Mouse (Mus musculus): ENCODE results near the gene Rcor1. TPM values are rescaled to one million over a fixed set of nuclear protein-coding genes. Genes with fewer than 3 reads are reported as not detected.

The Rcor1 gene
- polyA plus RNA-seq, 1 experiment = 14.6 TPM

GRCm38 (mm10) chr12:110998092-110998491 is 41.1 kb upstream of the Rcor1 start:
- Histone ChIP-seq H3K4me3 (replicated peaks; ENCODE audit: control insufficient read depth, low read depth, low read length) (no peak overlapping the region), H3K4me1 (ENCODE audit: control insufficient read depth, insufficient read depth, low read length) (no peaks in the 10 kb centered on the region; the same call in 1 of the 2 replicates), H3K27ac (ENCODE audit: control insufficient read depth, insufficient read depth, low read depth, low read length, poor library complexity) (no peak overlapping the region)
- WGBS = 97% methylated on average over 11 of the region's 11 CpGs
- no peak for TF ChIP-seq CTCF (IDR thresholded peaks at IDR 0.05; ENCODE audit: control insufficient read depth, insufficient read depth, low read length)
- TF ChIP-seq POLR2A (IDR thresholded peaks at IDR 0.05; ENCODE audit: borderline replicate concordance, control insufficient read depth, low read depth, low read length) = no peak

- no peak overlapping the region for H3K4me3 ChIP-seq (replicated peaks; ENCODE audit: control insufficient read depth, low read depth, low read length)
- peaks cover 6% of the 10 kb centered on the region for H3K4me1 ChIP-seq (ENCODE audit: control insufficient read depth, insufficient read depth, low read length)
- TF ChIP-seq CTCF (IDR thresholded peaks at IDR 0.05; ENCODE audit: control insufficient read depth, insufficient read depth, low read length) (no peak), POLR2A (IDR thresholded peaks at IDR 0.05; ENCODE audit: borderline replicate concordance, control insufficient read depth, low read depth, low read length) (no peak)
- no peak overlapping the region for H3K27ac ChIP-seq (ENCODE audit: control insufficient read depth, insufficient read depth, low read depth, low read length, poor library complexity)
- whole genome bisulfite sequencing = 65% methylated on average over 2 of the region's 2 CpGs
These were observed 39.3 kb upstream of the Rcor1 start for GRCm38 (mm10) chr12:110999820-111000219.

- TF ChIP-seq POLR2A (IDR thresholded peaks at IDR 0.05; ENCODE audit: borderline replicate concordance, control insufficient read depth, low read depth, low read length) = no peak
- H3K4me1 ChIP-seq (ENCODE audit: control insufficient read depth, insufficient read depth, low read length) = peaks cover 6% of the 10 kb centered on the region
- WGBS = 95% methylated on average over 7 of the region's 7 CpGs
These were observed 38.2 kb upstream of the Rcor1 start for GRCm38 (mm10) chr12:111000956-111001355.

GRCm38 (mm10) chr12:111004142-111004541 is 35.0 kb upstream of the Rcor1 start:
- Histone ChIP-seq H3K4me3 (replicated peaks; ENCODE audit: control insufficient read depth, low read depth, low read length) (no peak overlapping the region), H3K27ac (ENCODE audit: control insufficient read depth, insufficient read depth, low read depth, low read length, poor library complexity) (peak overlapping the region; percentile 70), H3K4me1 (ENCODE audit: control insufficient read depth, insufficient read depth, low read length) (peaks cover 16% of the 10 kb centered on the region)
- 46% methylated on average over 9 of the region's 9 CpGs for WGBS
- TF ChIP-seq POLR2A (IDR thresholded peaks at IDR 0.05; ENCODE audit: borderline replicate concordance, control insufficient read depth, low read depth, low read length) (no peak), CTCF (IDR thresholded peaks at IDR 0.05; ENCODE audit: control insufficient read depth, insufficient read depth, low read length) (no peak)

More at GRCm38 (mm10) chr12:111000956-111001355, 38.2 kb upstream of the Rcor1 start:
- Histone ChIP-seq H3K4me3 (replicated peaks; ENCODE audit: control insufficient read depth, low read depth, low read length) (no peak overlapping the region), H3K27ac (ENCODE audit: control insufficient read depth, insufficient read depth, low read depth, low read length, poor library complexity) (no peak overlapping the region)

- H3K4me1 ChIP-seq (ENCODE audit: control insufficient read depth, insufficient read depth, low read length) = peaks cover 17% of the 10 kb centered on the region
- WGBS = 76% methylated on average over 6 of the region's 6 CpGs
These were observed 33.3 kb upstream of the Rcor1 start for GRCm38 (mm10) chr12:111005803-111006202.

GRCm38 (mm10) chr12:111006339-111006738 is 32.8 kb upstream of the Rcor1 start:
- no peak for TF ChIP-seq CTCF (IDR thresholded peaks at IDR 0.05; ENCODE audit: control insufficient read depth, insufficient read depth, low read length)
- TF ChIP-seq POLR2A (IDR thresholded peaks at IDR 0.05; ENCODE audit: borderline replicate concordance, control insufficient read depth, low read depth, low read length) = no peak
- WGBS = 79% methylated on average over 5 of the region's 5 CpGs
- H3K4me3 ChIP-seq (replicated peaks; ENCODE audit: control insufficient read depth, low read depth, low read length) = no peak overlapping the region
- H3K4me1 ChIP-seq (ENCODE audit: control insufficient read depth, insufficient read depth, low read length) = peaks cover 17% of the 10 kb centered on the region
- no peak overlapping the region for H3K27ac ChIP-seq (ENCODE audit: control insufficient read depth, insufficient read depth, low read depth, low read length, poor library complexity)

More at GRCm38 (mm10) chr12:111005803-111006202, 33.3 kb upstream of the Rcor1 start:
- Histone ChIP-seq H3K27ac (ENCODE audit: control insufficient read depth, insufficient read depth, low read depth, low read length, poor library complexity) (no peak overlapping the region), H3K4me3 (replicated peaks; ENCODE audit: control insufficient read depth, low read depth, low read length) (no peak overlapping the region)
- no peak for TF ChIP-seq CTCF (IDR thresholded peaks at IDR 0.05; ENCODE audit: control insufficient read depth, insufficient read depth, low read length)
- no peak for TF ChIP-seq POLR2A (IDR thresholded peaks at IDR 0.05; ENCODE audit: borderline replicate concordance, control insufficient read depth, low read depth, low read length)

GRCm38 (mm10) chr12:111007134-111008103 is 31.7 kb upstream of the Rcor1 start:
- H3K27ac ChIP-seq (ENCODE audit: control insufficient read depth, insufficient read depth, low read depth, low read length, poor library complexity) = peak overlapping the region; percentile 33
- H3K4me1 ChIP-seq (ENCODE audit: control insufficient read depth, insufficient read depth, low read length) = peaks cover 17% of the 10 kb centered on the region

More at GRCm38 (mm10) chr12:111007134-111008103, 31.7 kb upstream of the Rcor1 start:
- TF ChIP-seq POLR2A (IDR thresholded peaks at IDR 0.05; ENCODE audit: borderline replicate concordance, control insufficient read depth, low read depth, low read length) (no peak), CTCF (IDR thresholded peaks at IDR 0.05; ENCODE audit: control insufficient read depth, insufficient read depth, low read length) (no peak)
- WGBS = 23% methylated on average over 14 of the region's 14 CpGs
- H3K4me3 ChIP-seq (replicated peaks; ENCODE audit: control insufficient read depth, low read depth, low read length) = no peak overlapping the region

Data from bone marrow, adult 2 months (tissue).